Mouse (Mus musculus) cerebellum, postnatal 36 days (tissue): ENCODE data around the gene Trh.

Experiments
- DNase-seq, 2 experiments: peaks; one replicate each; pipeline ENCODE4 v3.0.0; 2021 to 2022; ENCODE audit warnings: mixed read lengths in 2 of 2

Gene Trh

DNA sequence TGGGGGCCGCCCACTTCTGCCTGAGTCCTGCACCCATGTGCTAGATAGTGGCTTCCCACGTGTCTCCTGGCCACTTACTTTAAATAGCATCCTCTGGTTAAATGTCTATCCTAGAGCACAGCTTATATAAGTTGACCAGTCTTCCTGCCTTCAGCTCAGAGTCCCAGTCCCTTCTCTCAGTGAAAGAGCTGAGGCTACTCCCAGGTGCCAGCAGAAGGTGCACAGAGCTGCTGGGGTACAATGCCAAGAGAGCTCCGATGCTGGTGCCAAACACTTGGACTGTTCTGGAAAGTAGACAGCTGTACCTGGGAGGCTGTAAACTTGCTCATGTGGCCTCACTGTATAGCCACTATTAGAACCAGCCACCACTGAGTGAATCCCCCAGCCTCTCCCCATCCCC, 22.4 kb downstream of the Trh start:
- DNase-seq: no peak

DNA sequence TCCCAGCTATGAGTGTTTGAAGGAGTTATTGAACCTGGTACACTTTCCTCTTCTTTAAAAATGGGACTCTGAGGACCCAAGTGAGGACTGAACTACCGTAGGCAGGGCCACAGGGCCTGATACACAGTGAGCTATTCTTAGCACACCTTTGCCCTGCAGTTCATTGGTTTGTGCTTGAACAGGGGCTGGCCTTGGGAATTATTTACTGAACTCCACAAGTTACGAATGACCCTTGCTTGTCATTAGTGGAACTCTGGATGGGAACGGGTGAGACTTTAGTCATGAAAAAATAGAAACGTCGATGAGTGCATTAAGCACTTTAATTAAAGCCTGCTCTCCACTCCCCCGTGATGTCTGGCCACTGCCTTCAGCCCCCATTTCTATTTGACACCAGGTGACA, 22.8 kb downstream of the Trh start:
- no peak for DNase-seq

DNA sequence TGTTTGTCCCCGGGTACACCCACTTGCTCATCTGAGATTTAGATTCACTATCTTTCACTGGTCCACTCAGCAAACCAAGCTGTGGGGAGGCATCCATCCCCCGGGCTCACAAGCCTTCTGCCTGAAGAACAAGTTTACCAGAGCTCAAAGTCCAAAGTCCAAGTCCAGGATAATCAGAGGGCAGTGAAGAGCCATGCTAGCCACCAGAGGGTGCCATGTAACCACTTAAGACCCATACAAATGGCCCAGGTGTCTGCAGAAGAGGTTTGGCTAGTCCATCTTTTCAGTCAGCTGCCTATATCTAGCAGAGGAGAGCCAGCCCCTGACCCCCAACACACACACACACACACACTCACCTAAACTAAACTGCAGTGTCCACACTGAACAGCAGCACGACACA, 25.0 kb downstream of the Trh start:
- DNase-seq: peak in 1 of 2 experiments; percentile 14

DNA sequence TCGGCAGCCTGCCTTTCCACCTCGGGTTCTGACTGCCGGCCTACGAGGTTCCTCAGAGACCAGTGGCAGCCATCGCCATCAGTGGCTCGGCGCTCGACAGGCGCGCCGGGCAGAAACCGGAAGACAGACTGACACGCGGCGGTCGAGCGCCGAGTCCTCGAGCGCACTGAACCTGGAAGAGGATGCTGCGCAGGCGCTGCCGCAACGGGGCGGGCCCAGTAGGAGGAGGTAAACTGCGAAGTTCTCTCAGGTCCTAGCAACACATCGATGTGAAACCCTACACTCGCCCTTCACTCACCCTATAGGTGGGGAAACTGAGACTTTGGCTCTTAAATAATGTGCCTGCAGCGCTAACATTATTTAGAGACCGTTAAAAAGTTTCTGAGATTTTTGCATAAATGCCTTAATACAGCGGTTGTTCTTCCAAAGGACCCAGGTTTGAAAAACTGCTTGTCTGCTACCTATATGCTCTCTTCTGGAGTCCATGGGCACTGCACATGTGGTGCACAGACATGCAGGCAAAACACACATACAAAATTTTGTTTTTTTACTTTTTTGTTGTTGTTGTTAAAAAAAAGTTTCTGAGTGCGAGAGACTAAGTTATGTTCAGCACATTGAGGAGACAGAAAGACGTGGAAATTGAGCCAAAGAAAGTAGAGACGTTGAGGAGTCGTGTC, 29.5 kb downstream of the Trh start, which contains the start of gene Rbsn:
Gene Rbsn, minus strand, starts transcription at position 153 of the 677 bp plus-strand sequence.
- peak; percentile 92 to 93 for DNase-seq

DNA sequence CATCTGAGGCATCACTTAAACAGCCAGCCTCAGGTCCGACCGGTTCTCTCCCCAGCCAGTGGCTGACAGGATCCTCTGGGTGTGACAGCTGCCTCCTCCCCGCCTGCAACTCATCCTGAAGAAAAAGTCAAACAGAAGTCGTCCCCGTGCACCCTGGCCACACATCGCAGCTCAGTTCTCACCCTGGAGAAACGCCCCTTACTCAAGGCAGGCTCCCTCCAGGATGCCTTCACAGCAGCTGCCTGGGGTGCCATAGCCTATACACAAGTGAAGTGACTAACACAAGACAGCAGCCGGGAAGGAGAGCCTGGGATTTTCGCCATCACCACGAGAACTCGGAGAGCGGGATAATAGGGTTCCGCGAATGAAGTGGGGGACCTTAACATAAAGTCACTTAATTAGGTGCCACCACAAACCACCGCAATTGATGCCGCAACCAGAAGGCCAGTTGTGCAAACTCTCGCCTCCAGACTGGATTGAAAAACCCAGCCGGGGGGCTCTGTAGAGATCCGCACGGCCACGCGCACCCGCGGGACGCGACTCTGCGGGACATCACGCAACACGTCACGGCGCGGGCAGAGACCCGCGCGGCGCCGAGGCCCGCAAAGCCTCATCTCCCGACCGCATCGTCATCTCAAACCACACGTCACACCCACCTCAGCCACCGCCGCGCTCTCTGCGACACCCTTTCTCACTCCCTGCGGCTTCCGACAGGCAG, 30.2 kb downstream of the Trh start:
- peak in 1 of 2 experiments; percentile 7 for DNase-seq

DNA sequence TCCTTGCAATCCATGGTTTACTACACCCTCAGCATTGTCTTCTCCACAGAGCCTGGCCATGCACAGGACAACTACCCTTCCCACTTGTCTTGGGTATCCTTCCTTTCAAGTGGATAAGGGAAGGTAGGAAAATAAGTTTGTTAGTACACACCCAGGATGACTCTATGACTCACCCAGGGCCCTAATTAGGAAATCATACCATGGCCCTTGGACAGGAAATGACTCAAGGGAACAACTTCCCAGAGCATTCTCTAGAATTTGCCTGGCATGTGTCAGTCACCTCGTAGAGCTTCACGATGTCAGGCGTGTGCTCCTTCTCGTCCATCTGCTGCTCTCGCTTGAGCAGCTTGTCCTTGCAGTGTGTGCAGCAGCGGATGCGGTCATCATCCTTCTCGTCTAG, 45.0 kb downstream of the Trh start:
- DNase-seq: no peak
